Mouse (Mus musculus): ENCODE data around the gene Gm525.

DNA sequence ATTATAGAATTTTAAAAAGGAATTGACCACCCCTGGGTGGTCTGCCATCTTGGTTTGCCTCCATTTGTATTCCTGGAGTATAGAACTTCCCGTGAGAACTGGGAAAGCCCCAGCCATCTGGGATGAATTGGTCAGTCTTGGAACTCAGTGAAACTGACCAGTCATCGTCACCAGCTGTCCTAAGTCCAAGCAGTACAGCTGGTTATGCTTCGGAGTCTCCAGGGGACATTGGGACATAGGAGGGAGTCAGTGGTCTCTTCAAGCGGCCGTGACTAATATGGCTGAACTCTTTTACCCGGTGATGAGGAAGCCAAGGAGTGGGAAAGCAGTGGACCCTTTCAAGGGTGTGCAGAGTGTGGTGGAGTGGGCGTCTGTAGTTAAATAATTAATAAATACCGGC lies 31.6 kb downstream of the Gm525 start:
- TF ChIP-seq CTCF (IDR thresholded peaks at IDR 0.05; ENCODE audit: low read depth), result no peak
- TF ChIP-seq EP300 (IDR thresholded peaks at IDR 0.05; ENCODE audit: low read depth), result no peak
